Mouse (Mus musculus): ENCODE measurements around the gene Dmgdh.

Gene Dmgdh

DNA sequence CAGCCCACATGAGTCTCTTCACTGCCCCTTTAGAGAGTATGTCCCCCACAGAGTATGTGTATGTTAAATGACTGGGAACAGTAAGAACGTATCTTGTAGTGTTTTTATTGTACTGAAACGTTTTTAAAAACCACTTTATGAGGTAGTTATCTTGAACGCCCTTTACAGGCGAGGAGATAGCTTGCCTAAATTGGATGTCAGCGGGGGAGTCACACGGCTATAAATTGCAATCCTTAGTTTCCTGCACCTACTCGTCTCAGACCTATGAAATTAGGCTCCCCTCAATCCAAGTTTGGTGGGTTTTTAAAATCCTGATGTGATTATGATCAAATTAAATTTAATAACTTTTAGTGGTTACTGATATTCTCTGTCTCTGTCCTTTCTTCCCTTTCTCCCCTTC is 98.6 kb downstream of the Dmgdh start:
- no peak for DNase-seq (ENCODE audit: low read depth)

DNA sequence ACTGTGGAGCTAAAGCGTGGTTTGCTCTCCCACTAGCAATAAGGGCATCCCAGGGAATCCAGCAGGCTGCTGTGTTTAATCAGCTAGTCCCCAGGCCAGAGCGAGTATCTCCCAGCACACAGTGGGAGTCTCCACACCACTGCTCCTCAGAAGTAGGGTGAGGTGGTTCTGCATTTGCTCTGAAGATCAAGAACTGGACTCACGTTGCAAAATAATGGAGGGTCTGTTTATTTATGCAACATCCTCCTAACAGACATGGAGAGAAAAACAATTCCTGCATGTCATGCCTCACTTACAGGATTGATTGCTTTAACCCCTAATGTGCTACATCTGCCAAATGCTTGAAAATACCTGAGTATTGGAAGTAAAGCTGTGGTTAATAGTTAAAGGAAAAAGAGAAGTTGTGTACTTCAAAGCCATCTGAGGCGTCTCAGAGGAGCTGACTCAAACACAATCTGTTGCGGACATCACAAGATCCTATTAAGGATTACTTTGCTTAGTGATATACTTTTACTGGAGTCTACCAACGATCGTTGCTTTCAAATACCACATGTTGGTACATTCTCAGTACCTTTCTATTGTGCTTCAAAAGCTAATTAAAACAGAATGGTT is 99.6 kb downstream of the Dmgdh start:
- DNase-seq (ENCODE audit: low read depth), result no peak

DNA sequence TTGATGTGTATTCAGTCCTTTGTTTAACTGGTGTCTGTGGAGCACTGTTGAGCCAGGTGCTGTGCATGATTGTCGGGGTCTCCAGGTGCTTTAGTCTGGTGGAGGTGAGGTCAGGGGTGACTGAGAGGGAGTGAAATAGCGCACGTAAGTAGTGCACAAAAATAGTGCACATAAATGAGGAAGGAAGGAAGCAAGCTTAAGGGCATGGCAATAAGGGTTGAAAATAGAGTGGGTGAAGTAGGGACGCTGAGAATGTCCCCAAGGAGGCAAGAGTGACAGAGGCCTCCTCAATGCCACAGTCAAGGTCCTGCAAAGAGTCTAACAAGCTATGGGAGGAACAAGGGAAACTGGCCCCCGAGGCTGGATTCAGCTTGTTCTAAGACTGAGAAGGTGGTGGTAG is 108.6 kb downstream of the Dmgdh start:
- DNase-seq (ENCODE audit: low read depth), result no peak

DNA sequence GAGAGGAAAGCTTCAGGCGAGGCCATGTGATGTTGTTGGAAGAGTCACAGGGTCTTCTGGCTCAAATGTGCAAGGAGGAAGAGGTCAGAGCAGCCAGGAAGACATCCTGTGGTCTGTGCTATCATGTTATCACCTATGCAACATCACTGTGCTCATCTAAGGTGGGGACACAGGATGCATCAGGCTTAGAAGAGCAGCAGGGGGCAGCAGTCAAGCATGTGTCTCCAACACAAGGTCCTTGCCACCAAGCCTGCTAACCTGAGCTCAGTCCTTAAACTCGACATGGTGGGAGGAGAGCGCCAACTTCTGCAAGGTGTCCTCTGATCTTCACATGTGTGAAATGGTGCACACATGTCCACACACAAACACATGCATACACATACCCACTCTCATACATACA is 111.1 kb downstream of the Dmgdh start:
- no peak for DNase-seq (ENCODE audit: low read depth)

DNA sequence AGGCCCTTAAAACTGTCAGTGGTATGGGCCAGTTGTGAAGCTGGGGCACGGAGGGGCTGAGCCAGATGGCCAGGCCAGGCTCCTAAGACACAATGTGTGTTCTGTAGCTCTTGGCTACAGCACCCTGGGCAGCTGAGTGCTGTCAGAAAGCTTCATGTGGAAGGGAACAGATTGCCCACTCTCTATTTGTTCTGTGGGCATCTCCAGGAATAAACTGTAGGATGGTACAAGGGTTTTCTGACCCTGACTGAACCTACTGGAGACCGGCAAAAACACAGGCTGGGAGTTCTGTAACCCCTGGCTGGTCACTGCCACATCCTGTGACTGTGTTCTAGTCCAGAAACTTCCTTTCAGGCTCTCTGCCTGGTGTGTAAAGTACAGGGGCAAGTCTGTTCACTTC is 111.8 kb downstream of the Dmgdh start:
- DNase-seq (ENCODE audit: low read depth), result no peak

DNA sequence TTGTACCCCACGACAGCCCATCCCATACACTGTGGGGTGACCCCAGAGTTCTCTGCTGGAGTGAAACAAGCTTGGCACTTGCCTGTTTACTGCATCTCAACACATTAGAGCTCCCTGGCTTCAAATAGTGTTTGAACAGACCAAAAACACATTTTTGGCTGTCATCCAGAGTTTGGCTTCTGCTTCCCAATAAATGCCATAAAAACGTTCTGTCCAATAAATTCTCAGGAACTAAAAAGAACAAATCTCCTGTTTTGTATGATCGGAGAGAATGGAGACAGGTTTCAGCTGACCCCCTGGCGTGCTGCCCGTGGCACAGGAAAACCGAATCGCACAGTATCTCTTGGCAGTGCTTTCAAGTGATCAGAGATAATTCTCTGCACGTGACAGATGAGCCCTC is 113.4 kb downstream of the Dmgdh start:
- DNase-seq (ENCODE audit: low read depth), result no peak

DNA sequence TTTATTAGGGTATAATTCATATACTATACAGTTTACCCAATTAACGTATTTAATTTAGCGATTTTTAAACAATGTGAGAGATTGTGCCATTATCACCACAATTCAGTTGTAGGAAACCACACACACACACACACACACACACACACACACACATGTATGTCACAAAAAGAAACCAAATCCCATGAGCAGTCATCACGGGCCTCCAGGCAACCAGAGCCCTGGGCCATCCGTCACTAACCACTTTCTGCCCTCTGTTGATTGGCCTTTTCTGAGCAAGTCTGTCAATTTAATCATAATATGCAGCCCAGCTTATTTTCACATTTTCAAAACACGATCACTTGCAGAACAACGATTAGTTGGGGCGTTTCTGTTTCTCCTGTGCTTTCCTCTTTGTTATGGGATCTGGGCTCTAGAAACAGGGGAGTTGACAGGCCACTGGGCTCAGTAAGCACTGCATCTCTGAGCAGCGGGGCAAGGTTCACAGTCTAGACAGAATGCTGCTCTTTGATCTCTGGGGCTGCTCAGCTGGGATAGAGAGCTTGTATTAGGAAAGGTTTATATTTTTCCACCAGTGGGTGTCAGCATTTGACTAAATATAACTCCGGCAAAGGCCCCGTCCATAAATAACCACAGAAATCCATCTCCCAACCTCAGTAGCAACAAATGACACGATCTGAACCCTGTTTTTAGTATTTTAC is 118.9 kb downstream of the Dmgdh start:
- no peak for DNase-seq (ENCODE audit: low read depth)

DNA sequence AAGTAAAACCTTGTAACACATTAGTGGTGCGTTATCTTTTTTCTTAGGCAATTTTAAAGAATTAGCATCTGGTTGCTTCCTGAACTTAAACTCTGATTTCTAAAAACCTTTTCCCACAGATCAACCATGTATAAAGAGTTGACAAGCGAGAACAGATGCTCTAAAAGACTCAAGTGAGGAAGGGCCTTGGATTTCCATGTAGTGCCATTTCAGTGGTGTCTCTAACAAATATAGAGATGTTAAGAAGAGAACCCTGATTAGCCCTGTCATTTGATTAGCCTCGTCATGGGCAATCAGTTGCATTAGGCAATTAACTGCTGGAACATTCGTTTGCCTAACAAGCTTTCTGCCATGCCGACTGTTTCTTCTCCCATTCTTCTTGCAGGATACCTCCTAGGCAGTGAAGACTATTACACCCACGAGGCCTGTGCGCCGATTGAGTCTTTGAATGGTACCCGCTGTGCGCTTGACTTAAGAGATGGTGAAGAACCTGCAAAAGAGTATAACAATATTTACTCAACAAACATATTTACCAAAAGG is 119.5 kb downstream of the Dmgdh start:
- no peak for DNase-seq (ENCODE audit: low read depth)

DNA sequence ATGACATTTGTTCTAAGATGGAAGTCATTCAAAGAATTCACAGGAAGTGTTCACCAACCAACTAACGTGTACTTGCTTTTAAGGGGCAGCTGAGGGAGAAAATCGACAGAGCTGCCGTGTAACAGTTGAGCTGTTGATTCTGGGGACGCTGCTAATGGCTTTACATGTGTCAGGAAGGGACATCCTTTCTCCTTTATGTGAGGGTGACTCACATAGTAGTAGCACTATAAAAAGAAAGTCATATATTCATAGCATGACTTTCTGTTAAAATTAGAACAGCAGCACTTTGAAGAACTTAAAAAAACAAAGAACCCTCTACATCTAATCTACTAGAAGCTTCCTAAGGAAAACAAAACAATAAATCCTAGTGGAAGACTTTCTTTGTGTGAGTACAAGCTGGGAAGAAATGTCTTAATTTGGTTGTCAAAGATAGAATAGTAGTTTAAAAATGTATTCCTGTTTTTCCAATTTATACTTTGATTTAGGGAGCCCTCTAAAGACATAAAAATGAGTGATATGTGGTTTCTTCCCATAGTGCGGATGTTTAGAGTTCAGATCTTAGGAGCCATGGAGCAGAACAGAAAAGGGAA is 122.9 kb downstream of the Dmgdh start:
- no peak for DNase-seq (ENCODE audit: low read depth)
